Mouse (Mus musculus): ENCODE measurements around the gene Plb1. TPM values are rescaled to one million over a fixed set of nuclear protein-coding genes. Genes with fewer than 3 reads are reported as not detected.

Plb1 gene
- polyA plus RNA-seq, 1 experiment: not detected

- Histone ChIP-seq H3K4me1 (ENCODE audit: control insufficient read depth, insufficient read depth, low read length) (peaks cover 3% of the 10 kb centered on the region; the same call in 1 of the 2 replicates), H3K4me3 (replicated peaks; ENCODE audit: control insufficient read depth, low read depth, low read length) (no peak overlapping the region), H3K27ac (ENCODE audit: control insufficient read depth, insufficient read depth, low read depth, low read length, poor library complexity) (no peak overlapping the region)
- TF ChIP-seq CTCF (IDR thresholded peaks at IDR 0.05; ENCODE audit: control insufficient read depth, insufficient read depth, low read length) (no peak), POLR2A (IDR thresholded peaks at IDR 0.05; ENCODE audit: borderline replicate concordance, control insufficient read depth, low read depth, low read length) (no peak)
- 23% methylated on average over 3 of the region's 3 CpGs for WGBS
Observed at GRCm38 (mm10) chr5:32394586-32394985, 162.1 kb downstream of the Plb1 start.

GRCm38 (mm10) chr5:32395101-32395892 is 162.8 kb downstream of the Plb1 start:
- 85% methylated on average over 9 of the region's 9 CpGs for WGBS
- no peak overlapping the region for H3K4me3 ChIP-seq (replicated peaks; ENCODE audit: control insufficient read depth, low read depth, low read length)
- H3K27ac ChIP-seq (ENCODE audit: control insufficient read depth, insufficient read depth, low read depth, low read length, poor library complexity): no peak overlapping the region
- peaks cover 3% of the 10 kb centered on the region; the same call in 1 of the 2 replicates for H3K4me1 ChIP-seq (ENCODE audit: control insufficient read depth, insufficient read depth, low read length)
- TF ChIP-seq CTCF (IDR thresholded peaks at IDR 0.05; ENCODE audit: control insufficient read depth, insufficient read depth, low read length): no peak
- no peak for TF ChIP-seq POLR2A (IDR thresholded peaks at IDR 0.05; ENCODE audit: borderline replicate concordance, control insufficient read depth, low read depth, low read length)

GRCm38 (mm10) chr5:32397719-32398118 is 165.2 kb downstream of the Plb1 start:
- TF ChIP-seq CTCF (IDR thresholded peaks at IDR 0.05; ENCODE audit: control insufficient read depth, insufficient read depth, low read length) (no peak), POLR2A (IDR thresholded peaks at IDR 0.05; ENCODE audit: borderline replicate concordance, control insufficient read depth, low read depth, low read length) (no peak)
- WGBS: 84% methylated on average over 3 of the region's 3 CpGs
- Histone ChIP-seq H3K4me1 (ENCODE audit: control insufficient read depth, insufficient read depth, low read length) (peaks cover 3% of the 10 kb centered on the region; the same call in 1 of the 2 replicates), H3K4me3 (replicated peaks; ENCODE audit: control insufficient read depth, low read depth, low read length) (no peak overlapping the region), H3K27ac (ENCODE audit: control insufficient read depth, insufficient read depth, low read depth, low read length, poor library complexity) (no peak overlapping the region)

- peaks cover 2% of the 10 kb centered on the region for H3K4me1 ChIP-seq (ENCODE audit: control insufficient read depth, insufficient read depth, low read length)
- 68% methylated on average over 2 of the region's 2 CpGs for WGBS
- no peak for TF ChIP-seq POLR2A (IDR thresholded peaks at IDR 0.05; ENCODE audit: borderline replicate concordance, control insufficient read depth, low read depth, low read length)
- TF ChIP-seq CTCF (IDR thresholded peaks at IDR 0.05; ENCODE audit: control insufficient read depth, insufficient read depth, low read length): no peak
- no peak overlapping the region for H3K4me3 ChIP-seq (replicated peaks; ENCODE audit: control insufficient read depth, low read depth, low read length)
- H3K27ac ChIP-seq (ENCODE audit: control insufficient read depth, insufficient read depth, low read depth, low read length, poor library complexity): no peak overlapping the region
Observed at GRCm38 (mm10) chr5:32400926-32401325, 168.4 kb downstream of the Plb1 start.

- Histone ChIP-seq H3K4me1 (ENCODE audit: control insufficient read depth, insufficient read depth, low read length) (peaks cover 2% of the 10 kb centered on the region), H3K27ac (ENCODE audit: control insufficient read depth, insufficient read depth, low read depth, low read length, poor library complexity) (no peak overlapping the region), H3K4me3 (replicated peaks; ENCODE audit: control insufficient read depth, low read depth, low read length) (no peak overlapping the region)
- no peak for TF ChIP-seq POLR2A (IDR thresholded peaks at IDR 0.05; ENCODE audit: borderline replicate concordance, control insufficient read depth, low read depth, low read length)
- no peak for TF ChIP-seq CTCF (IDR thresholded peaks at IDR 0.05; ENCODE audit: control insufficient read depth, insufficient read depth, low read length)
- 39% methylated on average over 9 of the region's 9 CpGs for WGBS
Observed at GRCm38 (mm10) chr5:32403082-32403953, 170.8 kb downstream of the Plb1 start.

- WGBS: 76% methylated on average over 4 of the region's 4 CpGs
- no peak overlapping the region for H3K4me3 ChIP-seq (replicated peaks; ENCODE audit: control insufficient read depth, low read depth, low read length)
- H3K27ac ChIP-seq (ENCODE audit: control insufficient read depth, insufficient read depth, low read depth, low read length, poor library complexity): no peak overlapping the region
- peaks cover 5% of the 10 kb centered on the region for H3K4me1 ChIP-seq (ENCODE audit: control insufficient read depth, insufficient read depth, low read length)
- TF ChIP-seq CTCF (IDR thresholded peaks at IDR 0.05; ENCODE audit: control insufficient read depth, insufficient read depth, low read length): no peak
- TF ChIP-seq POLR2A (IDR thresholded peaks at IDR 0.05; ENCODE audit: borderline replicate concordance, control insufficient read depth, low read depth, low read length): no peak
Observed at GRCm38 (mm10) chr5:32405199-32405855, 172.8 kb downstream of the Plb1 start.

- 73% methylated on average over 1 of the region's 1 CpGs for WGBS
- no peak overlapping the region for H3K4me3 ChIP-seq (replicated peaks; ENCODE audit: control insufficient read depth, low read depth, low read length)
- TF ChIP-seq CTCF (IDR thresholded peaks at IDR 0.05; ENCODE audit: control insufficient read depth, insufficient read depth, low read length): no peak
- TF ChIP-seq POLR2A (IDR thresholded peaks at IDR 0.05; ENCODE audit: borderline replicate concordance, control insufficient read depth, low read depth, low read length): no peak
- peaks cover 16% of the 10 kb centered on the region for H3K4me1 ChIP-seq (ENCODE audit: control insufficient read depth, insufficient read depth, low read length)
- H3K27ac ChIP-seq (ENCODE audit: control insufficient read depth, insufficient read depth, low read depth, low read length, poor library complexity): no peak overlapping the region
Observed at GRCm38 (mm10) chr5:32408771-32409170, 176.3 kb downstream of the Plb1 start.

GRCm38 (mm10) chr5:32409747-32410146 is 177.2 kb downstream of the Plb1 start:
- peaks cover 17% of the 10 kb centered on the region for H3K4me1 ChIP-seq (ENCODE audit: control insufficient read depth, insufficient read depth, low read length)
- no peak overlapping the region for H3K4me3 ChIP-seq (replicated peaks; ENCODE audit: control insufficient read depth, low read depth, low read length)
- WGBS: 80% methylated on average over 2 of the region's 2 CpGs
- no peak overlapping the region for H3K27ac ChIP-seq (ENCODE audit: control insufficient read depth, insufficient read depth, low read depth, low read length, poor library complexity)
- TF ChIP-seq POLR2A (IDR thresholded peaks at IDR 0.05; ENCODE audit: borderline replicate concordance, control insufficient read depth, low read depth, low read length) (no peak), CTCF (IDR thresholded peaks at IDR 0.05; ENCODE audit: control insufficient read depth, insufficient read depth, low read length) (no peak)

Measured in bone marrow, adult 2 months (tissue).